Mouse (Mus musculus) hindbrain, embryonic 16.5 days (tissue): ENCODE measurements around the gene 1700067P10Rik. TPM values are rescaled to one million over a fixed set of nuclear protein-coding genes. Genes with fewer than 3 reads are reported as not detected.

Experiments used
- ATAC-seq: fragments of 200-750 bp; cut with Nextera tagmentation; 2 replicates; pipeline ENCODE4 v1.8.0; 2017; ENCODE audit warnings: moderate TSS enrichment, moderate library complexity
- H3K27ac ChIP-seq: fragments of 300-500 bp; sonication (generic); 2 replicates; pipeline ENCODE4 v1.5.1; 2014; ENCODE audit warnings: low read depth, mild to moderate bottlenecking, control low read depth, low read length, moderate library complexity
- H3K27me3 ChIP-seq: fragments of 300-500 bp; sonication (generic); replicated peaks from 2 replicates; pipeline ENCODE4 v1.6.1; 2014; ENCODE audit warnings: low read length; ENCODE audit not compliant: control insufficient read depth, insufficient read depth
- H3K36me3 ChIP-seq: fragments of 300-500 bp; sonication (generic); 2 replicates; pipeline ENCODE4 v1.6.1; 2014; ENCODE audit warnings: mild to moderate bottlenecking, low read length, moderate library complexity, mixed read lengths; ENCODE audit not compliant: control insufficient read depth, insufficient read depth
- H3K4me1 ChIP-seq: fragments of 300-500 bp; sonication (generic); 2 replicates; pipeline ENCODE4 v1.6.1; 2014; ENCODE audit warnings: low read depth, low read length; ENCODE audit not compliant: control insufficient read depth, insufficient read depth
- H3K4me2 ChIP-seq: fragments of 300-500 bp; sonication (generic); 2 replicates; pipeline ENCODE4 v1.6.1; 2014; ENCODE audit warnings: mild to moderate bottlenecking, low read length, control low read depth, moderate library complexity
- H3K4me3 ChIP-seq: fragments of 300-500 bp; sonication (generic); 2 replicates; pipeline ENCODE4 v1.5.1; 2014; ENCODE audit warnings: mild to moderate bottlenecking, low read length, control low read depth, moderate library complexity
- H3K9ac ChIP-seq: fragments of 300-500 bp; sonication (generic); 2 replicates; pipeline ENCODE4 v1.6.1; 2014; ENCODE audit warnings: low read depth, mild to moderate bottlenecking, control low read depth, low read length, moderate library complexity
- H3K9me3 ChIP-seq: fragments of 300-500 bp; sonication (generic); 2 replicates; pipeline ENCODE4 v1.6.1; 2014; ENCODE audit warnings: mild to moderate bottlenecking, low read length, moderate library complexity; ENCODE audit not compliant: control insufficient read depth
- WGBS: fragments of 180-500 bp; shearing (Covaris S2); extraction: QIAGEN DNeasy Blood & Tissue Kit; methylation state at CpG from one replicate; pipeline ENCODE4 v1.1.7; 2014; 5-methylcytosine and 5-hydroxymethylcytosine counted together
- polyA plus RNA-seq: library from polyadenylated mRNA; unstranded; fragments of >200 nt; fragmentation: Nextera tagmentation; extraction: Ambion mirVana; gene quantifications from 2 replicates; pipeline ENCODE4 v1.2.1, GENCODE M21; 2015

1700067P10Rik gene
- polyA plus RNA-seq, 1 experiment from 2014 or later: 0.24 TPM

- Histone ChIP-seq H3K27me3 (peaks cover 8% of the 10 kb centered on the region; the same call in 1 of the 2 replicates), H3K4me3 (no peak overlapping the region), H3K36me3 (no peaks in the 10 kb centered on the region), H3K4me1 (peaks cover 14% of the 10 kb centered on the region), H3K9ac (0 out of 2 replicates have a peak overlapping the region, but pooled peaks have one; percentile 17), H3K4me2 (peak overlapping the region; percentile 8; the same call in 1 of the 2 replicates), H3K9me3 (no peaks in the 10 kb centered on the region), H3K27ac (peak overlapping the region; percentile 36)
- ATAC-seq: peak; percentile 58
- WGBS: 2% methylated on average over 12 of the region's 12 CpGs
Observed at GRCm38 (mm10) chr17:48057382-48057781, 31.7 kb upstream of the 1700067P10Rik start.

GRCm38 (mm10) chr17:48064196-48064843 is 24.8 kb upstream of the 1700067P10Rik start:
- WGBS: 49% methylated on average over 10 of the region's 10 CpGs
- no peak for ATAC-seq

GRCm38 (mm10) chr17:48065081-48065501 is 24.0 kb upstream of the 1700067P10Rik start:
- Histone ChIP-seq H3K36me3 (no peaks in the 10 kb centered on the region), H3K27me3 (no peaks in the 10 kb centered on the region), H3K4me1 (peaks cover 4% of the 10 kb centered on the region; the same call in 1 of the 2 replicates), H3K9me3 (no peaks in the 10 kb centered on the region), H3K27ac (no peak overlapping the region), H3K4me2 (no peak overlapping the region), H3K9ac (no peak overlapping the region), H3K4me3 (no peak overlapping the region)
- WGBS: 38% methylated on average over 5 of the region's 5 CpGs
- peak; percentile 54; the same call in 1 of the 2 replicates for ATAC-seq

More at GRCm38 (mm10) chr17:48064196-48064843, 24.8 kb upstream of the 1700067P10Rik start:
- H3K27ac ChIP-seq: no peak overlapping the region
- no peaks in the 10 kb centered on the region for H3K36me3 ChIP-seq
- H3K27me3 ChIP-seq: no peaks in the 10 kb centered on the region
- H3K4me1 ChIP-seq: peaks cover 4% of the 10 kb centered on the region; the same call in 1 of the 2 replicates
- no peaks in the 10 kb centered on the region for H3K9me3 ChIP-seq
- H3K4me2 ChIP-seq: no peak overlapping the region
- no peak overlapping the region for H3K4me3 ChIP-seq
- no peak overlapping the region for H3K9ac ChIP-seq

GRCm38 (mm10) chr17:48067083-48067614 is 22.0 kb upstream of the 1700067P10Rik start:
- H3K4me2 ChIP-seq: no peak overlapping the region
- no peaks in the 10 kb centered on the region for H3K36me3 ChIP-seq
- no peak overlapping the region for H3K27ac ChIP-seq
- ATAC-seq: no peak
- no peaks in the 10 kb centered on the region for H3K27me3 ChIP-seq
- no peaks in the 10 kb centered on the region; the same call in 1 of the 2 replicates for H3K9me3 ChIP-seq
- H3K4me3 ChIP-seq: no peak overlapping the region
- 75% methylated on average over 10 of the region's 10 CpGs for WGBS
- no peak overlapping the region for H3K9ac ChIP-seq
- H3K4me1 ChIP-seq: peaks cover 4% of the 10 kb centered on the region; the same call in 1 of the 2 replicates

- peaks cover 4% of the 10 kb centered on the region; the same call in 1 of the 2 replicates for H3K4me1 ChIP-seq
- ATAC-seq: no peak
- 32% methylated on average over 5 of the region's 5 CpGs for WGBS
Observed at GRCm38 (mm10) chr17:48067729-48068128, 21.4 kb upstream of the 1700067P10Rik start.

GRCm38 (mm10) chr17:48080626-48081025 is 8.5 kb upstream of the 1700067P10Rik start:
- ATAC-seq: no peak
- H3K4me1 ChIP-seq: no peaks in the 10 kb centered on the region
- no peak overlapping the region for H3K4me3 ChIP-seq
- H3K27ac ChIP-seq: no peak overlapping the region
- H3K27me3 ChIP-seq: no peaks in the 10 kb centered on the region
- 52% methylated on average over 3 of the region's 3 CpGs for WGBS
- no peak overlapping the region for H3K4me2 ChIP-seq
- no peak overlapping the region for H3K9ac ChIP-seq
- H3K9me3 ChIP-seq: no peaks in the 10 kb centered on the region
- H3K36me3 ChIP-seq: no peaks in the 10 kb centered on the region

More at GRCm38 (mm10) chr17:48067729-48068128, 21.4 kb upstream of the 1700067P10Rik start:
- H3K4me2 ChIP-seq: no peak overlapping the region
- H3K9me3 ChIP-seq: no peaks in the 10 kb centered on the region; the same call in 1 of the 2 replicates
- no peak overlapping the region for H3K27ac ChIP-seq
- H3K9ac ChIP-seq: no peak overlapping the region
- no peaks in the 10 kb centered on the region for H3K36me3 ChIP-seq
- no peak overlapping the region for H3K4me3 ChIP-seq
- no peaks in the 10 kb centered on the region for H3K27me3 ChIP-seq

- Histone ChIP-seq H3K4me2 (no peak overlapping the region), H3K4me3 (no peak overlapping the region), H3K9me3 (no peaks in the 10 kb centered on the region; the same call in 1 of the 2 replicates), H3K4me1 (peaks cover 2% of the 10 kb centered on the region; the same call in 1 of the 2 replicates), H3K9ac (no peak overlapping the region), H3K36me3 (no peaks in the 10 kb centered on the region), H3K27ac (no peak overlapping the region), H3K27me3 (peaks cover 5% of the 10 kb centered on the region)
- ATAC-seq: no peak
- 89% methylated on average over 2 of the region's 2 CpGs for WGBS
Observed at GRCm38 (mm10) chr17:48089446-48089845, 327 bp downstream of the 1700067P10Rik start.

GRCm38 (mm10) chr17:48090305-48090704 is 1.2 kb downstream of the 1700067P10Rik start:
- H3K36me3 ChIP-seq: no peaks in the 10 kb centered on the region
- no peak overlapping the region for H3K4me2 ChIP-seq
- H3K9ac ChIP-seq: no peak overlapping the region
- H3K4me1 ChIP-seq: peaks cover 4% of the 10 kb centered on the region
- no peaks in the 10 kb centered on the region; the same call in 1 of the 2 replicates for H3K9me3 ChIP-seq
- H3K4me3 ChIP-seq: no peak overlapping the region
- H3K27ac ChIP-seq: no peak overlapping the region
- WGBS: 37% methylated on average over 12 of the region's 12 CpGs
- peaks cover 7% of the 10 kb centered on the region for H3K27me3 ChIP-seq
- ATAC-seq: no peak

GRCm38 (mm10) chr17:48093286-48093817 is 4.2 kb downstream of the 1700067P10Rik start:
- Histone ChIP-seq H3K9ac (no peak overlapping the region), H3K36me3 (no peaks in the 10 kb centered on the region), H3K27me3 (peaks cover 27% of the 10 kb centered on the region), H3K4me2 (no peak overlapping the region), H3K4me1 (peaks cover 24% of the 10 kb centered on the region), H3K9me3 (no peaks in the 10 kb centered on the region; the same call in 1 of the 2 replicates), H3K4me3 (no peak overlapping the region), H3K27ac (no peak overlapping the region)
- WGBS: 81% methylated on average over 5 of the region's 5 CpGs
- no peak for ATAC-seq
